Mouse (Mus musculus): ENCODE results near the gene Rbm11.

Rbm11 gene

DNA sequence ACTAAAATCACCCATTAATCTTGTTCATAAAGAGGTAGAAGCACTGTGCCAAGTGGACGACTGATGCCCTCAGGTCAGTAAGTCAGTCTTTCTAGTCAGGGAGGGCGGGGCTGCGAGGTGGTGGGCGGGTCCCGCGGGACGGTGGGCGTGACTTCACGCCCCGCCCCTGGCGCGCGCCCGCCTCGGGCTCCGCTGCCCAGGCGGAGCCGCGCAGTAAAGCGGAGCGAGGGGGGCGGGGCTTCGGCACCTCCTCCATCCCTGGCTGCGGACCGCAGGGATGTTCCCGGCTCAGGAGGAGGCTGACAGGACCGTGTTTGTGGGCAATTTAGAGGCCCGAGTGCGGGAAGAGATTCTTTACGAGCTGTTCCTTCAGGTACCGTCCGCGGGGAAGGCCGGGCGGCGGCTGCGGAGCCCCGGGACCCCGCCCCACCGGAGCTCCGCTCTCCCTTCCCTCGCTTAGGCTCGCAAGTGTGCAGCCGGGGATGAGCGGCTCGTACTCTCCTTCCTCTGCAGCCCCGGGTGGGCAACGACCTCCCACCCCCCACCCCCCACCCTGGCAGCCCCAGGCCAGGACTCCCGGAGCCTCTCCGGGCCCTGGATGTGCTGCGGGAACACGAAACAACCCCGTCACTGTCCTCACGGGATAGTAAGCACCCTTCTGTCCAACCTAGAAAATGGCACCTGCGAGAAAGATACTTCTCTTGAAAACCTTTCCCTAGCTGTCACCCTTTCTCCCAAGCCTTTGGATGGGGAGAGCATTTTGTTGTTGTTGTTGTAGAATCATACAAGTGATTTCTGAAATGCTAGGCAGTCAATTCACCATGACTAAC, at the start of gene Rbm11:
Gene Rbm11 (plus strand): TSS at position 174 of the 830 bp plus-strand sequence.
- peak; percentile 81 to 82 for DNase-seq (ENCODE audit: low spot score in 2 of 2)

DNA sequence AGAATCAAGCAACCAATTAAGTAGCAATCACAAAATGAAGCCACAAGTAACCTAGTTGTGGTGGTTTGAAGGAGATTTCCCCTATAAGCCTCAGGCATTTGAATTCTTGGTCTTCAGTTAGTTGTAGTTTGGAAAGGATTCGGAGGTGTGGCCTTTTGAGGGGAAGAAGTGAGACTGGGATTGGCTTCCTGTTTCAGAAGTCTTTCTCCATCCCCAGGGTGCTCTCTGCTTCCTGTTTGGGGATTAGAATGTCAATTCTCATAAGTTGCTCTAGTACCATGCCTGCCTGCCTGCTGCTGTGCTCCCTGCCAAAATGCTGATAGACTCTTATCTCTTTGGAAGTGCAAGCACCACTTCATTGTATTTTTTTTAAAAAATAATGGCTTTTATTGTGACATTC, 47.3 kb upstream of the Rbm11 start:
- DNase-seq (ENCODE audit: low spot score in 2 of 2) = no peak

DNA sequence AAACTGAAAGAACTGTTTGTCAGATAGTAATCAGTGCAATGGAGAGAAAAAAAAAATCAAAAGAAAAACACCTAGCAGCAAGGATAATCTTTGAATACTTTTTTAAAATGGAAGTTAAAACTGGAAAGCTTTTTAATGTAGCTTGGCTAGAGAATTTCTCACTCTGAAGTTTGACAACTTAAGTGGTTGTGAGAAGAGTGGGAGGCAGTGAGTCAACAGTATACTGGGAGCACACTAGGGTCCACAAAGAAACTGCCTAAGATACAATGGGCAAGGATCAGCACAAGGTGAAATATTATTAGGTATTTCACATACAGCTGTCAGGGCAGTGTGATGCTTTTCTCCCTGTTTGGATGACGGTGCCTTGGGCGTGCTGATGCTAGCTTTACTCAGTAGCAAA, 29.7 kb upstream of the Rbm11 start:
- no peak for DNase-seq (ENCODE audit: low spot score in 2 of 2)

DNA sequence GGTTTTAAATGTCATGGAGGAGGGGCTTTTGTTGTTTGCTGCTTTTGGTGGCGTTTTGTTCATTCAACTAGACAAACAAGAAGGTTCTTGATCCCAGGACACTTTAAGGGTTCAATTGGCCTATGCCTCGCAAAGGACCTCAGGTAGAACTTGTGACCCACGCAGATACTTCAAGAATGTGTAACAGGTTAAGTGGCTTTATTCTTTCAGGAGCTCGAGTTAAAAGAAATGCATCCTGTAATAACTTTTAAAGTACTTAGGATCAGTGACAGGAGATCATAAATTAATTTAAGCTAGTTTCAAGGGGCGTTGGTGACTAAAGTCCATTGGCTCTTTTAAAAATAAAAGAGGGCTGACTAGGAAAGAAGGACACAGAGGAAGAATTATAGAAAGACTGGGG, 10.4 kb upstream of the Rbm11 start:
- DNase-seq (ENCODE audit: low spot score in 2 of 2) = no peak

DNA sequence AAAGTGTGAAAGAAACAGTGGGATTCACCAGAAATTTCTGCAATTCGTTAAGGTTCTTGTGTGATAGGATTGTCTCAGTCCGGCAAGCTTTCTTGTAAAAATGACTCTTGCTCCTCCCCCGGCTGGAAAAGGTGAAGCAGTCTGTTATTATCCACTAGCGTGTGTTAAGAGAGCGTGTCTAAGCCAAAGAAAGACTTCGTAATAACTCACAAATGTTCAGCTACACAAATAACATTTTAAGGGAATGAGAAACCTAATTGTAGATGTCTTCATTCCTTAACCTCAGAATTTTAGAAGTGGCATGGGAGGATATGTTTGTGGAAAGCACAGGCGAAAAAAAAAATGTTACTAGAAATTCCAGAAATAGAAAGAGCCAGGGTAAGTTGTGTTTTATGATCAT, 6.7 kb upstream of the Rbm11 start, which contains the start of gene Lipi:
Gene Lipi (minus strand): TSS at position 101 of the 400 bp plus-strand sequence.
- DNase-seq (ENCODE audit: low spot score in 2 of 2) = no peak

DNA sequence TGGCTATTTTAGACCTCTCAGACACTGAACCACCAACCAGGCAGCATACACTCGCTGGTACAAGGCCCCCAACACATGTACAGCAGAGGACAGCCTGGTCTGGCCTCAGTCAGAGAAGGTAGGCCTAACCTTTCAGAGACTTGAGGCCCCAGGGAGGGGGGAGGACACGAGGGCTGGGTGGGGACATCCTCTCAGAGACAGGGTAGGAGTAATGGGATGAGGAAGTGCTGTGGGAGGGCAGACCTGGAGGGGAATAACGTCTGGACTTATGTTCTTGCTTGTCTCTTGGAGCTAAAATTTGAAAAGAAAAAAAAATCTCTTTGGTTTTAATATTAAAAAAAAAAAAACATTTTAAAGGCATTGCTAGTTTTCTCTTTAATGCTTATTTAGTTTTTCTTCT, 6.2 kb upstream of the Rbm11 start:
- DNase-seq (ENCODE audit: low spot score in 2 of 2) = no peak

DNA sequence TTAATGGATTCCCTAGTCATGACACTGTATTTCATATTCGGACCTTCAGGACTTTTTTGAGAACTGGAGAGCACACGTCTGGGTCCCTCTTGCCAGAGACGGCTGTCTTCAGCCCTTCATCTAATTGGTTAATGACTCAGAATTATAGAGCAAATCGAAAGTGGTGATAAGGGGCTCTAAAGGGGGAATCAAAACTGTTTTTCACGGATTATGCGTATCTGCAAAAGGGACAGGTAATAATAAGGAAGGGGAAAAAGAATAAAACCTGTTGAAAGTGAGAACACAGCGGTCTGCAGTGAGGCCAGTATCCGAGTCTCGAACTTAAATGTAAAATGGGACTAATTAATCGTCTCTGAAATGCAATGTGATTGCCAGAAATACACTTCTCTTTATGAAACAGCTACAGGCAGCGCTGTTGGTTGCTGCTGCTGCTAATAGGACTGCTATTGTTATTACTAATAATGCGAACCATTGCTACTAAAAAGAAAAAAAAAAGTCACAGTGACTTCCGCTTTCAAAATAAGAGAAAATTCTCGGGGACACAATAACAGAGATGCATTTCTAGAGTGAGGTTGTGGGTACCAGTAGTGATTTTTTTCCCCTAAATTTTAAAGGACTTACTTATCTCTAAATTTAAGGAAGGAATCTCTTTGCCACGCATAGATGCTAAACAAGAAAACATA, 998 bp downstream of the Rbm11 start:
- DNase-seq (ENCODE audit: low spot score in 2 of 2) = no peak

DNA sequence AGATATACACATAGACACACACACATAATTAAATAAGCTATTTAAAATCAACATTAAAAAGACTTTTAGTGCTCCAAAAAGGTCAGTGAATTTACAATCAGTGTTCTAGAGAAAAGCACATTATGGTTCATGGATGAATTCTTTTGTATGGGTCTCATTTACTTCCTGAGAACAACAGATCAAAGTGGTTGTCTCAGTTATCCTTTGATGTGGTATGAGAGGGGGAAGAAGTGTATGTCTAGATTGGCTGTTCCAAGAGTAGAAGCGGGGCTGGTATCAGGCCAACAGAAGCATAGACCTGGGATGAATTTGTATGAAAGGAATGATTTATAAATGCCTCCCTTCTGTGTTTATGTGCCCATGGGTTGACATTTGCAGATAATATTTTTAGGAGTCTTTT, 13.8 kb downstream of the Rbm11 start:
- no peak for DNase-seq (ENCODE audit: low spot score in 2 of 2)

DNA sequence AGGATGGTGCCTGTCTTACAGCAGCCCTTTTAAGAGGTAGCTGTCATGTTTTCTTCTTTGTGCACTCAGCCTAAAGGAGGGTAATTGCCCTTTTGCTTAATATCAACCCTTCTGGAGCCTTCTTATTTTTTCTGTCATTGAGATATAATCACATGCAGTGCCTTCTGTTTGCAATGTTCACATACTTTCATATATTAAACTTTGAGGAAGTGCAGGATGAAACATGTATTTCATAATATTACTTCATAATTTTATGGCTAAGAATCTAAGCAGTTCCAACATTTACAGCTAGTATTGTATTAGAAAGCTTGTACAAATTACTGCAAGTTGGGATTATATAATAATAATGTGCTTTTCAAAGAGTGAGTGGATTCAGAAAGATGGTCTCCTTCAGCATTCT, 19.9 kb downstream of the Rbm11 start:
- no peak for DNase-seq (ENCODE audit: low spot score in 2 of 2)

DNA sequence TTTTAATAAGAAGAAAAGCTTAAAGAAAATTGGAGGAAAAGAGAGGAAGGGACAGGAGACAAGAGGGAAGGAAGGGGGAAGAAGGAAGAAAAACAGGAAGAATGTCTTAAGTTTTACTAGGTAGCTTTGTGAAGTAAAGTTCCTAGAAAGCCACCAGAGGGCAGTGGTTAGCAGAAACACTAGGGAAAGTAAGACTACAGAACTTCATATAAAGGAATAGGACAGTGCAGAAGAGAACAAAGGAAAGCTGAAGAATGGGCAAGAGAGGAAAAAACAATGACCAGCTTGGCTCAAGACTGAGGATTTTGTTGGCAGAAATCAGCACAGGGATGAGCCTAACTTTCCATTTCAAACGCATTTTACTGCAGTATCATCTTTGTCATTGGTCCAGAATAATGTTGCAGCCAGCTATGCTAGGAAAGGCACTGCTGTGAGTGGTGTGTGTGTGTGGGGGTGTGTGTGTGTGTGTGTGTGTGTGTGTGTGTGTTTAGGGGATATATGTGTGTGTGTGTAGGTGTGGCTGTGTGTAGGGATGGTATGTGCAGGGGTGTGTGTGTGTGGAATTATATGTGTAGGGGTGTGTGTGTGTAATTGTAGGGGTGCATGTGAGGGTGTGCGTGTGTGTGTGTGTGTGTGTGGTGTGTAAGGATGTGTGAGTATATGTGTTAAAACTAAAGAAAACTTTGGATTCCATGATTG, 25.2 kb downstream of the Rbm11 start:
- DNase-seq (ENCODE audit: low spot score in 2 of 2) = peak in 1 of 2 experiments; percentile 65

DNA sequence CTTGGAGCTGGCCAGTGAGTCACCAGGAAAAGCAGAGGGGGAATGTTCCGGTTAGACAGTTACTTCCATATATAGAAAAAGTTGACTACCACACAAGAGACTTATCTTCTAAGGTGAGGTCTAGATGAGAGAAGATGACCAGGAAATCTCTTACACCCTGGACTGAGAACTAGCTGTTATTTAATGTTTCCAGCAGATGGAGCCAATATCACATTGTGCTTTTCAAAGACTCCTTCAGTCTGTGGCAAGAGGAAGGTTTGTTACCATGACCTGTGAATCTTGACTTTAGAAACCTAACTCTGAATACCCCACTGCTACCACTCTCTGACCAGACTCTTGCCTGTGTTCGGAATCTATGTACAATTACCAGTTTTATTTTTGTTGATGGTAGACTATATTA, 35.2 kb downstream of the Rbm11 start:
- no peak for DNase-seq (ENCODE audit: low spot score in 2 of 2)
